Mouse (Mus musculus) 416B (cell line): ENCODE results near the gene Lrrc9.

Source experiments
- DNase-seq: peaks from one replicate; pipeline ENCODE4 v3.0.0; 2011; ENCODE audit warnings: low read depth

Lrrc9 gene

DNA sequence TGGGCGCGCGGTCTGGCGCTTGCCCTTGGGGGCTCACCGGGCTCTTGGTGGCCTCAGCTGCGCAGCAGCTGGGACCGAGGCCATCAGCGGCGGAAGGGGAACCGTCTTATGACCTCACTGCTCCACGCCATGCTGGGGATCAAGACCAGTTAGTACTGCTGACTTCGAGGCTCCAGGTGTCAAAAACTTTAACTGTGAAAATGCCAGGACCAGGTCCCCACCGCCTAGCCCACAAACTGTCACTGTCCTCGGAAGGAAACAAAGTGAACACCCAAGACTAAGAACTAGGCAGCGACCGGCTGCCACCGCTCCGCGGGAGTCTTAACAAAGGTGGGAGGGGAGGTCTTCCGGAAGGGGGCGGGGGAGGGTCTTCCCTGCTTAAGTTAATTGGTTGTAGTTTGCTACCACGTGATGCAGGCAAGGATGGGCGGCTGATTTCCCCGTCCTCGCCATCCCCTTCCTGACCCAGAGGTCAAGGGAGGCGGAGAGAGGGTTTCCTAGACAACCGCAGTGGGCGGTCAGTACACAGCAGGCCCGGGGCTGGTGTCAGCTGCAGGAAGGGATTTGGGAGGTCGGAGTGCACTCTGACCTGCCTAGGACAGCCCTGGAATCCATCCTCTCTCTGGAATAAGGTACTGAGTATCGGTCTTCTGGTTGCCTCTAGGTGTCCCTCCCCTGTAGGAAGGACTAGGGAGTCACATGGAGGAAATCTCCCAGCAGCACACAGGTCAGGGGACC is at the start of gene Lrrc9:
TSS of gene Lrrc9 (plus strand) at position 28 of the 738 bp plus-strand sequence.
- no peak for DNase-seq

DNA sequence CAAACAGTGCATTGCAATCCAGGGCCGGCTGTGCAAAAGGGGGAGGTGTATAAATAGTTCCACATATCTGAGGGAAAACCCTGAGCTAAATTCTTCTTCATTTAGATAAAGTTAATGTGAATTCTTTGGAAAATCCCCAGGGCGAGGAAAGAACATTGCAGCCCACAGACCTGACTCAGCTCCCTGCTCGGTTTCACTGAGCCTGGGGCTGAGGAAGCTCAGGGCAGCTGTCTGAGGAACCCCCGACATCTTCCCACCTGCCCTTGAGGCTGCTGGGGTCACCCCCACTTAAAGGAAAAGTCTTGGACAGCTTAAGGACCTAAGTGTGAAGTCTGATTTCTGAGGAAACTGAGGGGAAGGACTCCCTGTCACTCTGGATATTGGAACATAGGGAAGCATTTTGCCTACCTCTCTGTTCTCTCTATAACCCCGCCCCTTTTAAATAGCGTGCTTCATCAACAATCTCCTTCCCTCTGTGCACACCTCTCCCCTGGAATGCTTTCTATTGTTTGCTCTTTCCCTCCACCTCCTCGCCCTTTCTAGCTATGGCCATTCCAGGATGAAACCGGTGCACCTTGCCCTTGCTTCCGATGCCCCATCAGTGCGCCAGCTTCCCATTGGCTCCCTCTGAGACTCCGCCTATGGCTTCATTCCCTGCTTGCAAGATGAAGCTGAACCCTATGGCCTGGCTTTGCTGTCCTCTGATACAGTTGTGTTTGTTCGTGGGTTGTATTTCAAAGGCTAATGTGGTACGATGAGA is 48.4 kb upstream of the Lrrc9 start:
- DNase-seq: no peak

GRCm38 (mm10) chr12:72405031-72405430 is 36.6 kb upstream of the Lrrc9 start:
- DNase-seq: no peak

DNA sequence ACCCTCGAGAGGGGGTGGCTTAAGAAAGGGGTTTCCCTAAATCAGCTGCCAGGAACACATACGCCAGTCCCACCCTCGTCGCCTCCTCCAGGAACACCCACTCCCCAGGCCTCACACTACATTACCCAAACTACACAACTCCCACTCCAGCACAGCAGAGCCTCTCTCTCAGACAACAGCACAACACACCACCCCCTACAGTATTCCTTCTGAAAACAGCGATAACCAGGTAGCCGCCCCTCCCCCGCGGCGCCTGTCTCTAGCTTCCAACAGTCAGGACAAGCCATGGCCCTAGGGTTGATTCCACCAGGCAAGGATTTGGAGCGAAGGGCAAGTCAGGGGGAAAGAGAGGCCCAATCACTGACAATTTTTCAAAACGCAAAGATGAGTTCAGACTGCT is 34.5 kb upstream of the Lrrc9 start:
- DNase-seq: no peak

GRCm38 (mm10) chr12:72407721-72408110 is 34.0 kb upstream of the Lrrc9 start:
- no peak for DNase-seq

DNA sequence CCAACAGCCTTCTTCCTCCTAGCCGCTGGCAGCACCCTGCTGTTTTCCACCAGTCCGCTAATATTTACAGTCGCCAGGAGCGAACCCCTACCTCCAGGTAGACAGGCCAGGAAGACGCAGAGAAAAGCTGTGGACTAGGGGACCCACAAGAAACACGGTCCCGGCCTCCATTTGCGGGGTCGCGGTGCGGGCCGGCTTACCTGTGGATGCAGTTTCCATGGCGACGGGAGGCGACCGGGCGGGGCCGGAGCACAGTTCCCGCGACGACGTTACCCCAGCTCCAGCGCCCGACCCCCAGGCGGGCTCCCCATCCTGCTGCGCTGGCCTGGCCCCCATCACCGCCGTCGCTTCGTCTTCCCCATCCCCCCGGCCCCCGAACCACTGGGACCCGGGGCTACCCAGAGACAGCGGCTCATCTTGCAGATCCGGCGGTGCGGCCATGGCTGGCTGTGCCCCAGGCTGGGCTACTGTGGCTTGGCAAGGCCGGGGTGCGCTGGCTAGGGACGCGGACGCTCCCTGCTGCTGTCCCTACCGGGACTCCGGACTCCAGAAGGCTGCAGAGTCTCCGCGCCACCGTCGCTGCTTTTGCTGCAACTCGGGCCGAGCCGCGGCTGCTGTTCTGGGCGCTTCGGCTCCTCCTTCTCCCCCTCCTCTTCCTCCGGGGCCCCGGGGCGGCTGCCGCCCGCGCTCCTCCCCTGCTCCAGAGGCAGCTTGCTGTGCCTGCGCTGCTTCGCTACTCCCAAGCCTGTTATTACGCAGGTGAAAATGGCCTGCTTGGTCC is 33.4 kb upstream of the Lrrc9 start:
- no peak for DNase-seq

DNA sequence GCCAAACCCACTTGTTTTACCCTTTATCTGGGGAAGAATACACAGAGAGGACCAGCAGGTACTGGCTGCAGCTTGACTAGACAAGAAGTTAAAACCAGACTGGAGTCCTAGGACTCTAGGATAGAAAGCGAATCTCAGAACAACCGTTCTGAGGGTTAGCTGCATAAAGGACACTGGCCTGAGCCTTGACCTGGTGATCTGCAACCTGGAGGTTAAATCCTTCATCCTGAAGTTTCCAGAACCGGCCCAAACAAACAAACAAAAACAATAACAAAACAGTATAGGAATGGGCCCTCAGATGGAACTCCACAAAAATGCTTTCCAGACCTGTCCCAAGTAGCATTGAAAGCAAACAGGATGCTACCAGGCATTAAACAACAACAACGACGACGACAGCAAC is 32.7 kb upstream of the Lrrc9 start, which contains the start of gene Rtn1:
TSS of gene Rtn1 (minus strand) at position 101 of the 400 bp plus-strand sequence.
- DNase-seq: no peak

DNA sequence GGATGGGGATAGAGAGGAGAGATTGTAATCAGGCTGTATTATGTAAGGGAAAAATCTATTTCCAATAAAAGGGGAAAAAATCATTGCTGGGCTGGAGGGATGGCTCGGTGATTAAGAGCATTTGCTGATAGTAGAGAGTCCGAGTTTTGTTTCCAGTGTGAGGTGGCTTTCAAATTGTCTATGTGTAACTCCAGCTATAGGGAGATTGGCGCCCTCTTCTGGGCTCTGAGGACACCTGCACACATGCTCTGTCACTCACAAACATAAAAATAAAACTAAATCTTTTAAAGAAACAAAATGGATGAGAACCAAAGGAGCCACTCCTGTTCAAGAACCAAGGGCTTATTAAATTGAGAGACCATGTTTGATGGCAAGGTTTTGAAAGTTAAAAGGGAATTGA is 23.9 kb upstream of the Lrrc9 start:
- peak; percentile 69 for DNase-seq

- peak; percentile 53 for DNase-seq
These were observed 19.0 kb upstream of the Lrrc9 start for GRCm38 (mm10) chr12:72422681-72423080.

GRCm38 (mm10) chr12:72427722-72428126 is 13.9 kb upstream of the Lrrc9 start:
- DNase-seq: peak; percentile 63

- no peak for DNase-seq
These were observed 9.5 kb upstream of the Lrrc9 start for GRCm38 (mm10) chr12:72432209-72432608.

- DNase-seq: no peak
These were observed 8.3 kb upstream of the Lrrc9 start for GRCm38 (mm10) chr12:72433241-72433865.

DNA sequence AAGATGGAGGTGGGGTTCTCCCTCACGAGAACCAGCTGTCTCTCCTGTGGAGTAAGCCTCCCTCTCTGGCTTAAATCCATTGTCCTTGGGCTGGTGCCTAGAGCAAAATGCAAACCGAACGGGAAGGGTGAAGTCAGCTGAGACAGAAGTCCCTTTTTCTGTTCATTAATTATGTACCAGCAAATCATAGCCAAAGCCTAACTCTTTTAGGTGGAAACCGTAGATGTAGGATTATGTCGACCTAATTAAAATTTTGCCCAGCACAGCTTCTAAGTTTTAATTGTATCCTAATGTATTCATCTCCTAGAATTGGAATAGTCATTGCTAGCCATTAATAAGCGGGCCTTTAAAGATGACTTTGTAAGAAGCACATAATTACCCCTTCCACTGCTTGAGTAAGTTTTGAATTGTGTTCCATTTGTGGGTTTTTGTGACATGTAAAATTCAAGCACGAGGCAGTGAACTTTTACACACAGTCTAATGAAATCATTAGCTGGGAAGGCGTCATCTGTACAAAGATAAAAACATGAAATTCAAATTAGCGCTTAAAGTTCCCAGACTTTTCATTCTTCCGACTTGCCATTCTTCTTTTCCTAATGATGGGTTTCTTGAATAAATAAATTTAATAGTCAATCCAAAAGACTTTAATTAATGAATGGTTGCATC is 3.9 kb upstream of the Lrrc9 start:
- DNase-seq: no peak

DNA sequence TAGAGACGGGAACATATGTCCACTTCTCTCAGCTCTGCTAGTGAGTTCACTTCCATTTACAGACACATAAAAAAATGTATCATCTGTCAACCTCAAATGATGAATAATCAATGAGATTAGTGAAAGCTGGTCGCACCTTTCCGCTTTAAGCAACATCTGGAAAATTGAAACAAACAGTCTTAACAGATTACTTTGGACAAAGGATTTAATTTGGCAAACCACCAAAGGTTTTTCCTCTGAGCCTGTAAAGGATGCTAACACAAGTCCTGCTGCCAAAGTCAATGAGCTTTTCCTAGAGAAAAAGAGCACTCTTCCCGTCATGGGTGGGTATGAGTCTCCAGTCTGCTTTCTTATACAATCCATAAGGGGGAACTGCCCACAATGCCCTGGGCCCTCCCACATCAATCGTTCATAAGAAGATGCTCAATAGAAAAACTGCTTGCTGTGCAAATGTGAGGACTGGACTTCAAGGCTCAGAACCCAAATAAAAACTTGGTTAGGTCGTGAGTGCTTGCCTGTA is 2.6 kb upstream of the Lrrc9 start:
- no peak for DNase-seq

DNA sequence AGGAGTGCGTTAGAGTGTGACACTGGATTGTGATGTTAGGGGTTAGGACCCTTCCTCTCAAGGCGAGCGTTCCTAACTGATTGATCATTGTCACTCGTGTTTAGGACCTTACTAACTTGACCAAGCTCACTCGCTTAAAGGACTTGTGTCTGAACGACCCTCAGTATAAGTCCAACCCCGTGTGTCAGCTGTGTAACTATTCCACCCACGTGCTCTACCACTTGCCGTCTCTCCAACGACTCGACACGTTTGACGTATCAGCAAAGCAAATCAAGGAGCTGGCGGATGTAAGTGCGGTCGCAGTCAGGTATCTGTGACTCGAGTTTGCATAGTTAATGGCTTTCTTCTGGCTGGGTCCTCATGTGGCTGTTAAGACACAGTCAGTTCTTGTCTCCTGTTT is 12.3 kb downstream of the Lrrc9 start:
- no peak for DNase-seq

- DNase-seq: peak; percentile 85
These were observed 19.7 kb downstream of the Lrrc9 start for GRCm38 (mm10) chr12:72461191-72461893.

GRCm38 (mm10) chr12:72461894-72462530 is 20.3 kb downstream of the Lrrc9 start:
- peak; percentile 87 for DNase-seq

DNA sequence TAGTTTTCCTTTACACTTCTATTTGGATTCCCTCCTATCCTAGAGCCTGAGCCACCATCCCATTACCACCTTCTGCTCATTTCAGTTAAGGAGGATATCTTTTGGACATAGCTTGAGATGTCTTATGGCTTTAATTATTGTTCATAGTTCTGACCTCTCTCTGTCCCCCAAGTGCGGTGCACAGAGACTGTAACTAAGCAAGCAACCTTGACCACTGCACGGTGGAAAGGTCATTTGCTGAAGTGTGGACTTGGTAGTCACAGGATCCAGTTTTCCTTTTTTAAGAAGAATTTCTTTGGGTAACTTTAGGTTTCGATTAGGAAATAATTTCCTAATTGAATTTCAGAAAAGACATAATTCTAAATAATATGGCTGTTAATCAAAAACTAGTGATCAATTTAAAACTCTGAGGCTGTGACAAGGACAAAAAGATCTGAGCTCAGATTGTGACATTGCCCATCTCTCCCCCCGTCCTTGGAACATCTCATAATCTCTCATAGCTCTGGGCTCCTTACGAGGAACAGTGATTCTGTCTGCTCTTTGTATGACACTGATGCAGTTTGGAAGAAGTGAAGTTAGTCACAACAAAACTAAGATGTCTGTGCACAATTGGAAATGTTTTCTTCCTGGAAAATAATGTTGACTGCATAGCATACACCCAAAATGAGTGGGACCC is 24.3 kb downstream of the Lrrc9 start:
- no peak for DNase-seq

DNA sequence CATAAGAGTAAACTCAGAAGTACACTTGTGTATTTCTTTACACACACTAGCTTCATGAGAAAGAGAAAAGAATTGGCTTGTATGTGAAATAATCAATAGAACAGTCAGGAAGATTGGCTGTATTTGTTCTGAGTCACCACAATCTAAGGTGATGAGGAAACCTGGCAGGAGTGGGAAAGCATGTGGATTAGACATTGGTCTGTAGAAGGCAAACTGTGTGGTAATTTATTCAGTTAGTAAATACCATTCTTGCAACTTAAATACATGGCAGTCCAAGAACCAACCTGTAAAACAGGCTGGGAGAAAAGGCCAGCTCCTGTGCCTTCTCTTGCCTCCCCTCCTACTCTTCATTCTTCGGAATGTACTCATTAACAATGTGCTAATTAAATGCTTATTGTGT is 25.6 kb downstream of the Lrrc9 start:
- no peak for DNase-seq

DNA sequence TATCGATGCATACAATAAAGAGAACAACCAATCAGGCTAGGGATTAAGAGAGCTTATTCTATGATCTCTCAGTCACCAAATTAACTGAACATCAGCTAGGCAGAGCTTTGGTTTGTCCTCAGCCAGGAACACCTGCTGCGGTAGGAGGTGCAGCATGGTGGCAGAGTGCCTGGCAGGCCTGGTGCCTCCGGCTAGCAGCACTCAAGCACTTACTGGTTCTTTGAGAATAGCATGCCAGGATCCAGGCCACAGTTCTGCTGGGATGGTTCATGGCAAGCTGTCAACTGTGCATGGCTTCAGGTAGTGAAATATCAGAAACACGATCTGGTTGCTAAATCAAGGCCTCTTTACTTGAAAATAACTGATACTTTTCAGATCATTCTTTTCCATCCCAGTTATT is 26.1 kb downstream of the Lrrc9 start:
- no peak for DNase-seq
